In the genomic region with DNA sequence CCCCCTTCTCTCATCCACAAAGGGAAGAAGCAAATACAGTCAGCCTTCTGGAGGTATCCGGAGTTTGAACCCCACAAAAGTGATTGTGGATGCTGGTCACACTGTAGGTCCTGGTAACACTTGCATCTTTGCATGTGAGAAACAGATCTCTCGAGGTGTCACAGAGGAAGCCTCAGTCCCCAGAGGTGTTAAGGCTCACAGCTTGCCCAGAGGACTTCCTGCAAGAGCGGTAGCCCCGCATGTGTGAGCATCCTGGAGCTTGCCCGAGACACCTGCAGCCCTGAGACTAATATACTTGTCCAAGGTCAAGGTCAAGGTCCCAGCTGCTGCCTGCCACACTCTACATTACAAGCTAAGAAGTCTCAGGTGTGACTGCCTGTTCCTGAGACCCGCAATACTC, we compare ENCODE assay signal across 16 mouse cellular contexts. TPM values are rescaled to one million over a fixed set of nuclear protein-coding genes. Genes with fewer than 3 reads are reported as not detected.
DNase-seq lines count a peak whose midpoint lies in the region; ATAC-seq and TF ChIP-seq lines count a peak whose summit lies in the region.
"Had no signal": no experiment of that assay in that cellular context is flagged by ENCODE, and none has a peak within 500 bp of the region (broad histone marks: within the 10 kb centered on the region; RNA-seq: fewer than 3 reads in every experiment).

No protein-coding gene starts in this region.

- 0 out of 2 replicates have a peak overlapping the region, but pooled peaks have one; percentile 29 for H3K27ac ChIP-seq in heart, embryonic 10.5 days
- H3K27ac ChIP-seq in spleen, adult 2 months (ENCODE audit: insufficient read depth, low read length), result peak overlapping the region; percentile 19; the same call in 1 of the 2 replicates
- H3K27ac ChIP-seq in midbrain, embryonic 16.5 days (ENCODE audit: low read length), result peak overlapping the region; percentile 57
- peak overlapping the region; percentile 56 for H3K27ac ChIP-seq in stomach, postnatal 0 days (replicated peaks)
- H3K27ac ChIP-seq in limb, embryonic 10.5 days, result no peak overlapping the region
- H3K27ac ChIP-seq: heart, embryonic 13.5 days; limb, embryonic 12.5 days; liver, embryonic 14.5 days had no signal

- TF ChIP-seq CTCF in spleen, adult 2 months (IDR thresholded peaks at IDR 0.05; ENCODE audit: extremely low read depth, insufficient read depth, insufficient read length, insufficient replicate concordance), result no peak
- no peak for TF ChIP-seq CTCF in stomach, postnatal 0 days (IDR thresholded peaks at IDR 0.05; ENCODE audit: low read depth)

- peaks cover 18% of the 10 kb centered on the region for H3K4me1 ChIP-seq in heart, embryonic 10.5 days
- H3K4me1 ChIP-seq in spleen, adult 2 months (ENCODE audit: control insufficient read depth, insufficient read depth, insufficient read length), result peaks cover 11% of the 10 kb centered on the region; the same call in 1 of the 2 replicates
- no peaks in the 10 kb centered on the region for H3K4me1 ChIP-seq in midbrain, embryonic 16.5 days (ENCODE audit: control insufficient read depth, insufficient read depth, low read length)
- H3K4me1 ChIP-seq in stomach, postnatal 0 days (replicated peaks; ENCODE audit: control insufficient read depth, insufficient read depth), result peaks cover 3% of the 10 kb centered on the region; the same call in 1 of the 2 replicates
- H3K4me1 ChIP-seq in limb, embryonic 10.5 days, result peaks cover 12% of the 10 kb centered on the region

- WGBS in heart, embryonic 10.5 days, result 40% methylated on average over 6 of the region's 6 CpGs
- WGBS in spleen, adult 2 months, result 34% methylated on average over 6 of the region's 6 CpGs
- 73% methylated on average over 6 of the region's 6 CpGs for WGBS in midbrain, embryonic 16.5 days
- WGBS in stomach, postnatal 0 days, result 51% methylated on average over 6 of the region's 6 CpGs
- WGBS in limb, embryonic 10.5 days, result 34% methylated on average over 6 of the region's 6 CpGs

- no peaks in the 10 kb centered on the region for H3K36me3 ChIP-seq in heart, embryonic 10.5 days
- no peaks in the 10 kb centered on the region for H3K36me3 ChIP-seq in spleen, adult 2 months (ENCODE audit: control insufficient read depth, insufficient read depth, low read length)
- H3K36me3 ChIP-seq in midbrain, embryonic 16.5 days (ENCODE audit: control insufficient read depth, insufficient read depth, low read length), result no peaks in the 10 kb centered on the region
- H3K36me3 ChIP-seq in stomach, postnatal 0 days (ENCODE audit: control insufficient read depth, insufficient read depth, low read length), result no peaks in the 10 kb centered on the region
- H3K36me3 ChIP-seq in limb, embryonic 10.5 days, result no peaks in the 10 kb centered on the region
- H3K36me3 ChIP-seq: heart, embryonic 13.5 days; limb, embryonic 12.5 days had no signal

- peak; percentile 19 for ATAC-seq in midbrain, embryonic 16.5 days
- no peak for ATAC-seq in stomach, postnatal 0 days (ENCODE audit: low FRiP score, low TSS enrichment)
- no peak for ATAC-seq in CD4-positive, CD25-positive, alpha-beta regulatory T cell, adult 4 months

- no peak overlapping the region for H3K4me2 ChIP-seq in midbrain, embryonic 16.5 days (ENCODE audit: low read length)
- H3K4me2 ChIP-seq in stomach, postnatal 0 days (replicated peaks; ENCODE audit: low read depth), result no peak overlapping the region
- H3K4me2 ChIP-seq: heart, embryonic 13.5 days; limb, embryonic 12.5 days had no signal

- no peak for DNase-seq in heart, embryonic 10.5 days (ENCODE audit: low spot score)
- no peak for DNase-seq in heart, adult 9 months (ENCODE audit: low spot score in 2 of 2)
- DNase-seq in spleen, adult 2 months (ENCODE audit: low read depth in 1 of 2, low spot score in 2 of 2), result peak in 1 of 2 experiments; percentile 44
- DNase-seq in spleen, postnatal 4 days (ENCODE audit: low spot score in 2 of 2), result no peak
- no peak for DNase-seq in stomach, postnatal 0 days (ENCODE audit: low spot score)
- no peak for DNase-seq in limb, embryonic 10.5 days (ENCODE audit: low spot score)
- DNase-seq: adrenal gland, adult 8-10 months; kidney, adult 8-10 months; kidney, postnatal 36 days; lung, postnatal 10 days had no signal

- H3K27me3 ChIP-seq in heart, embryonic 10.5 days (ENCODE audit: insufficient read depth, poor library complexity, severe bottlenecking), result peaks cover 31% of the 10 kb centered on the region
- no peaks in the 10 kb centered on the region for H3K27me3 ChIP-seq in spleen, adult 2 months (ENCODE audit: control insufficient read depth, insufficient read depth, low read length)
- no peaks in the 10 kb centered on the region for H3K27me3 ChIP-seq in midbrain, embryonic 16.5 days (ENCODE audit: control insufficient read depth, insufficient read depth, low read depth, low read length)
- H3K27me3 ChIP-seq in stomach, postnatal 0 days (ENCODE audit: control insufficient read depth, insufficient read depth, low read length), result no peaks in the 10 kb centered on the region
- no peaks in the 10 kb centered on the region; the same call in 1 of the 2 replicates for H3K27me3 ChIP-seq in limb, embryonic 10.5 days (ENCODE audit: low read depth, poor library complexity, severe bottlenecking)
- H3K27me3 ChIP-seq: limb, embryonic 12.5 days had no signal

- TF ChIP-seq EP300 in stomach, postnatal 0 days (optimal IDR thresholded peaks at IDR 0.05), result no peak

- H3K4me3 ChIP-seq in heart, embryonic 10.5 days, result no peak overlapping the region
- H3K4me3 ChIP-seq in spleen, adult 2 months (ENCODE audit: extremely low read depth, insufficient read depth, insufficient read length), result no peak overlapping the region
- no peak overlapping the region for H3K4me3 ChIP-seq in midbrain, embryonic 16.5 days (ENCODE audit: low read depth, low read length)
- H3K4me3 ChIP-seq in stomach, postnatal 0 days (ENCODE audit: low read depth, low read length), result no peak overlapping the region
- no peak overlapping the region for H3K4me3 ChIP-seq in limb, embryonic 10.5 days
- H3K4me3 ChIP-seq: heart, embryonic 13.5 days; limb, embryonic 12.5 days had no signal

- H3K9ac ChIP-seq in midbrain, embryonic 16.5 days (ENCODE audit: low read depth, low read length), result no peak overlapping the region
- H3K9ac ChIP-seq in stomach, postnatal 0 days (ENCODE audit: low read length), result no peak overlapping the region
- H3K9ac ChIP-seq: heart, embryonic 13.5 days; limb, embryonic 12.5 days; liver, embryonic 14.5 days had no signal

- no peaks in the 10 kb centered on the region for H3K9me3 ChIP-seq in heart, embryonic 10.5 days
- H3K9me3 ChIP-seq in midbrain, embryonic 16.5 days (replicated peaks; ENCODE audit: control insufficient read depth, low read length, poor library complexity, severe bottlenecking), result no peaks in the 10 kb centered on the region
- no peaks in the 10 kb centered on the region for H3K9me3 ChIP-seq in stomach, postnatal 0 days (ENCODE audit: control insufficient read depth, low read length)
- no peaks in the 10 kb centered on the region for H3K9me3 ChIP-seq in limb, embryonic 10.5 days (replicated peaks)
- H3K9me3 ChIP-seq: heart, embryonic 13.5 days; limb, embryonic 12.5 days had no signal

- no peak for TF ChIP-seq POLR2A in spleen, adult 2 months (IDR thresholded peaks at IDR 0.05; ENCODE audit: low read depth, low read length)

RNA-seq across cellular contexts. Expression of a gene that starts 36.1 kb away (rescaled TPM):
- polyA plus RNA-seq in heart, embryonic 10.5 days (2016; fragmentation: Nextera tagmentation; extraction: Ambion mirVana), result 7.7 and 13.9 TPM in 2 replicates
- polyA plus RNA-seq in spleen, adult 2 months (2012; rRNA removed), result 39.2 and 46.1 TPM in 2 replicates
- 19.4 and 23.2 TPM in 2 replicates for polyA plus RNA-seq in midbrain, embryonic 16.5 days (2015; fragmentation: Nextera tagmentation; extraction: Ambion mirVana)
- polyA plus RNA-seq in stomach, postnatal 0 days (2015; fragmentation: Nextera tagmentation; extraction: Ambion mirVana), result 97.4 and 112 TPM in 2 replicates
- polyA plus RNA-seq in CD4-positive, CD25-positive, alpha-beta regulatory T cell, adult 4 months (2017; shearing (Covaris generic)), result under 1 TPM; 0.16 to 0.17 TPM
- 15.1 and 18.5 TPM in 2 replicates for polyA plus RNA-seq in limb, embryonic 10.5 days (2016; fragmentation: Nextera tagmentation; extraction: Ambion mirVana)

RNA-seq across cellular contexts. Expression of a gene that starts 51.2 kb away (rescaled TPM):
- polyA plus RNA-seq in heart, embryonic 10.5 days (2016; fragmentation: Nextera tagmentation; extraction: Ambion mirVana), result 3.1 and 5.9 TPM in 2 replicates
- 0.68 and 0.80 TPM in 2 replicates for polyA plus RNA-seq in spleen, adult 2 months (2012; rRNA removed)
- polyA plus RNA-seq in midbrain, embryonic 16.5 days (2015; fragmentation: Nextera tagmentation; extraction: Ambion mirVana), result 224 and 236 TPM in 2 replicates
- polyA plus RNA-seq in stomach, postnatal 0 days (2015; fragmentation: Nextera tagmentation; extraction: Ambion mirVana), result 30.6 and 33.4 TPM in 2 replicates
- 1 to 10 TPM; 5.8 to 6.8 TPM for polyA plus RNA-seq in CD4-positive, CD25-positive, alpha-beta regulatory T cell, adult 4 months (2017; shearing (Covaris generic))
- 9.0 and 12.6 TPM in 2 replicates for polyA plus RNA-seq in limb, embryonic 10.5 days (2016; fragmentation: Nextera tagmentation; extraction: Ambion mirVana)

RNA-seq across cellular contexts. Expression of a gene that starts 57.3 kb away (rescaled TPM):
- not detected in 2 replicates for polyA plus RNA-seq in heart, embryonic 10.5 days (2016; fragmentation: Nextera tagmentation; extraction: Ambion mirVana)
- polyA plus RNA-seq in spleen, adult 2 months (2012; rRNA removed), result not detected in 2 replicates
- not detected in 2 replicates for polyA plus RNA-seq in midbrain, embryonic 16.5 days (2015; fragmentation: Nextera tagmentation; extraction: Ambion mirVana)
- 1.3 and 1.6 TPM in 2 replicates for polyA plus RNA-seq in stomach, postnatal 0 days (2015; fragmentation: Nextera tagmentation; extraction: Ambion mirVana)
- not detected for polyA plus RNA-seq in CD4-positive, CD25-positive, alpha-beta regulatory T cell, adult 4 months (2017; shearing (Covaris generic))
- polyA plus RNA-seq in limb, embryonic 10.5 days (2016; fragmentation: Nextera tagmentation; extraction: Ambion mirVana), result not detected in 2 replicates
- polyA plus RNA-seq: brain, embryonic 14.5 days; heart, embryonic 13.5 days; limb, embryonic 12.5 days; liver, embryonic 14.5 days had no signal
